ENCODE assay signal across 22 mouse cellular contexts in genomic region chr16:64817094-64817765, GRCm38 (mm10).
"Had no signal": no experiment of that assay in that cellular context is flagged by ENCODE, and none has a peak within 500 bp of the region (broad histone marks: within the 10 kb centered on the region; RNA-seq: fewer than 3 reads in every experiment).

No protein-coding gene starts in this region.

- H3K27ac ChIP-seq: kidney, postnatal 0 days; layer of hippocampus, adult 2 months; left cerebral cortex, adult 2 months; liver, embryonic 15.5 days; midbrain, embryonic 10.5 days; midbrain, embryonic 13.5 days; neural tube, embryonic 13.5 days had no signal

- DNase-seq: kidney, adult 18-20 months; kidney, postnatal 25 days; layer of hippocampus, postnatal 36 days; lung, adult 2 months; lung, postnatal 14 days; lung, postnatal 4 days; retina, postnatal 1 day; right cerebral cortex, postnatal 25 days; thymus, adult 2 months; thymus, postnatal 14 days; thymus, postnatal 4 days had no signal

- H3K4me2 ChIP-seq: liver, embryonic 15.5 days; midbrain, embryonic 13.5 days; neural tube, embryonic 13.5 days had no signal

- H3K4me3 ChIP-seq: layer of hippocampus, adult 2 months; left cerebral cortex, adult 2 months; liver, embryonic 15.5 days; midbrain, embryonic 10.5 days; midbrain, embryonic 13.5 days; myocyte; neural tube, embryonic 13.5 days had no signal

- H3K9ac ChIP-seq: liver, embryonic 15.5 days; midbrain, embryonic 13.5 days; neural tube, embryonic 13.5 days had no signal

- H3K27me3 ChIP-seq: liver, embryonic 15.5 days; midbrain, embryonic 13.5 days; neural tube, embryonic 13.5 days had no signal

- H3K9me3 ChIP-seq: liver, embryonic 15.5 days; midbrain, embryonic 10.5 days; midbrain, embryonic 13.5 days; neural tube, embryonic 13.5 days had no signal

- ATAC-seq: inflammation-experienced regulatory T-cells, adult 6 months; intestine, embryonic 16.5 days; midbrain, embryonic 13.5 days; midbrain, embryonic 16.5 days had no signal

- H3K4me1 ChIP-seq: liver, embryonic 15.5 days; midbrain, embryonic 10.5 days; midbrain, embryonic 13.5 days; neural tube, embryonic 13.5 days had no signal
